Mouse (Mus musculus): ENCODE measurements at regions not wholly inside any gene's neighbourhood (a gene's known extent, or its start where the extent isn't known, plus 50 kb on each side); places are given as distances from the start of the nearest gene placed in this dataset.

- Histone ChIP-seq H3K4me3 (ENCODE audit: low read depth, low read length) (no peak overlapping the region), H3K27me3 (ENCODE audit: control insufficient read depth, insufficient read depth, low read depth, low read length) (no peaks in the 10 kb centered on the region), H3K27ac (ENCODE audit: low read length) (no peak overlapping the region), H3K4me1 (ENCODE audit: control insufficient read depth, insufficient read depth, low read length) (no peaks in the 10 kb centered on the region), H3K9ac (ENCODE audit: low read depth, low read length) (no peak overlapping the region), H3K9me3 (replicated peaks; ENCODE audit: control insufficient read depth, low read length, poor library complexity, severe bottlenecking) (no peaks in the 10 kb centered on the region), H3K4me2 (ENCODE audit: low read length) (no peak overlapping the region), H3K36me3 (ENCODE audit: control insufficient read depth, insufficient read depth, low read length) (no peaks in the 10 kb centered on the region)
- 96% methylated on average over 1 of the region's 1 CpGs for whole genome bisulfite sequencing
- no peak for ATAC-seq
Observed at GRCm38 (mm10) chr6:140261813-140262212, 162.0 kb upstream of the Plekha5 start.

DNA sequence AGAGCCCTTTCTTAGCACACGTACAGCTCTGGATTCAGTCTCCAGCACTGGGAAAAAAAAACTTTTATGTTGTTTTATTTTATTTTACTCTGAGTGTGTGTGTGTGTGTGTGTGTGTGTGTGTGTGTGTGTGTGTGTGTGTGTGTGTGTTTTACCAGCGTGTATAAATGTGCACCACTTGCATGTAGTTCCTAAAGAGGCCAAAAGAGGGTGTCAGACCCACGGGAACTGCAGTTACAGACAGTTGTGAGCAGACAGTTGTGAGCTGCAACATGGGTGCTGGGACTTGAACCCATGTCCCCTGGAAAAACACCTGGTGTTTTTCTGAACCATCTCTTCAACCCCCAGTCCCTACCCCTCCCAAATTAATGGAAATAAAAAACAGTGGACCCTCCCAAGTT, 165.1 kb upstream of the Plekha5 start:
- no peak for ATAC-seq
- Histone ChIP-seq H3K27me3 (ENCODE audit: control insufficient read depth, insufficient read depth, low read depth, low read length) (no peaks in the 10 kb centered on the region), H3K9ac (ENCODE audit: low read depth, low read length) (no peak overlapping the region), H3K4me3 (ENCODE audit: low read depth, low read length) (no peak overlapping the region), H3K9me3 (replicated peaks; ENCODE audit: control insufficient read depth, low read length, poor library complexity, severe bottlenecking) (no peaks in the 10 kb centered on the region), H3K4me2 (ENCODE audit: low read length) (no peak overlapping the region), H3K27ac (ENCODE audit: low read length) (no peak overlapping the region), H3K4me1 (ENCODE audit: control insufficient read depth, insufficient read depth, low read length) (no peaks in the 10 kb centered on the region), H3K36me3 (ENCODE audit: control insufficient read depth, insufficient read depth, low read length) (no peaks in the 10 kb centered on the region)
- WGBS, result 87% methylated on average over 3 of the region's 3 CpGs

- no peak for ATAC-seq
- 80% methylated on average over 5 of the region's 5 CpGs for WGBS
Observed at GRCm38 (mm10) chr6:140258101-140258500, 165.8 kb upstream of the Plekha5 start.

DNA sequence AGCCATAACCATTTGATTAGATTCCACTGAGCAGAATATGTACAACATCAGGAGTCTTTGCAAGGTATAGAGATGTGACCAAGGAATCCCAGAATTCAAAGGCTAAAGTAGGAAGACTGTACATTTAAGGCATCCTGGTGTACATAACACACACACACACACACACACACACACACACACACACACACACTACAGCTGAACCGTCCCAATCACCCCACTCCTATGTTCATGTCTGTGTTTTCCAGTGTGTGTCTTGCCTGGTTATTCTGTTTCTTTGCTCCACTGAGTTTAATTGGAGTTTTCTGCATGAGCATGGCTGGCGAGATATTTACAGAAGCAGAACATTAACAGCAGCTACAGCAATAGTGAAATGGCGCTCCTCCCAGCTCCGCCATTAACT, 172.3 kb upstream of the Plekha5 start:
- H3K9ac ChIP-seq (ENCODE audit: low read depth, low read length), result no peak overlapping the region
- 83% methylated on average over 4 of the region's 4 CpGs for WGBS
- no peak for ATAC-seq
- H3K4me1 ChIP-seq (ENCODE audit: control insufficient read depth, insufficient read depth, low read length), result no peaks in the 10 kb centered on the region
- no peak overlapping the region for H3K4me2 ChIP-seq (ENCODE audit: low read length)
- H3K27ac ChIP-seq (ENCODE audit: low read length), result no peak overlapping the region
- no peaks in the 10 kb centered on the region for H3K27me3 ChIP-seq (ENCODE audit: control insufficient read depth, insufficient read depth, low read depth, low read length)
- no peaks in the 10 kb centered on the region for H3K36me3 ChIP-seq (ENCODE audit: control insufficient read depth, insufficient read depth, low read length)
- H3K9me3 ChIP-seq (replicated peaks; ENCODE audit: control insufficient read depth, low read length, poor library complexity, severe bottlenecking), result no peaks in the 10 kb centered on the region
- H3K4me3 ChIP-seq (ENCODE audit: low read depth, low read length), result no peak overlapping the region

More at GRCm38 (mm10) chr6:140258101-140258500, 165.8 kb upstream of the Plekha5 start:
- Histone ChIP-seq H3K36me3 (ENCODE audit: control insufficient read depth, insufficient read depth, low read length) (no peaks in the 10 kb centered on the region), H3K4me2 (ENCODE audit: low read length) (no peak overlapping the region), H3K4me3 (ENCODE audit: low read depth, low read length) (no peak overlapping the region), H3K9ac (ENCODE audit: low read depth, low read length) (no peak overlapping the region), H3K9me3 (replicated peaks; ENCODE audit: control insufficient read depth, low read length, poor library complexity, severe bottlenecking) (no peaks in the 10 kb centered on the region), H3K4me1 (ENCODE audit: control insufficient read depth, insufficient read depth, low read length) (no peaks in the 10 kb centered on the region), H3K27ac (ENCODE audit: low read length) (no peak overlapping the region), H3K27me3 (ENCODE audit: control insufficient read depth, insufficient read depth, low read depth, low read length) (no peaks in the 10 kb centered on the region)

DNA sequence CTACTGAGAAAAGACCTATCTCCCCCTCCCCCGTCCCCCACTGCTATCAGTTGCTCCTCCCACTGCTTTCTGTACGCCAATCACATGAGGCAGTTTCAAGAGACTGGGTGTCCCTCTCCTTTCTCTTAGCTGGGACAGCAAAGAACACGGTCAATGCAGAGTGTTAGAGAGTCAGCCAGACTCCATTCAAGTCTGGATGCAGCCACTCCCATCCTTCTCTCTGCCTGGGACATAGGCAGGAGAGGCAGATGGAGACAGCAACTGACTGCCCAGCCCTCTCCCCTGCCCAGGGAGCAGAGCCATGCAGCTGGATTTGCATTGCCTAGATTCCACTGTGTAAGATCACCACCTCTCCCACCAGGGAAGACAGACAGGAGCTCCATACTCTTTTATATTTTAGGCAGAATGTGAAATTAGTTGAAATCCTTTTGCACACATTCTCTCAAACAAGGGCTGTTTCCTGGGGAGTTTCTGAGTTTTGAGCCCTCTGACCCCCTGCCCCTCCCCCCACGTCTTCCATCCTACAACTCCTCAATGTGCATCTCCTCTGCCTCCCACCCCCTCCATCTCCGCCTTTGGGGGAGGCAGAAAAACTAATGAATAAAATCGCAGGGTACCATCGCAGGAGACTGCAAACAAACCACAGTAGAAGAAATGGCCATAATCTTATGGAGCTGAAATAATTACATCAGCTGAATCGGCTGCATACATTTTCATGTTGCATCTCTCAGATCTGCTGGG, 180.3 kb upstream of the Plekha5 start:
- H3K4me3 ChIP-seq (ENCODE audit: low read depth, low read length), result no peak overlapping the region
- no peaks in the 10 kb centered on the region for H3K9me3 ChIP-seq (replicated peaks; ENCODE audit: control insufficient read depth, low read length, poor library complexity, severe bottlenecking)
- no peak overlapping the region for H3K27ac ChIP-seq (ENCODE audit: low read length)
- no peaks in the 10 kb centered on the region for H3K27me3 ChIP-seq (ENCODE audit: control insufficient read depth, insufficient read depth, low read depth, low read length)
- H3K4me2 ChIP-seq (ENCODE audit: low read length), result no peak overlapping the region
- H3K36me3 ChIP-seq (ENCODE audit: control insufficient read depth, insufficient read depth, low read length), result no peaks in the 10 kb centered on the region
- peaks cover 5% of the 10 kb centered on the region for H3K4me1 ChIP-seq (ENCODE audit: control insufficient read depth, insufficient read depth, low read length)
- peak; percentile 42; the same call in 1 of the 2 replicates for ATAC-seq
- no peak overlapping the region for H3K9ac ChIP-seq (ENCODE audit: low read depth, low read length)
- WGBS, result 18% methylated on average over 8 of the region's 8 CpGs

GRCm38 (mm10) chr6:140239356-140239755, 184.5 kb upstream of the Plekha5 start:
- Histone ChIP-seq H3K4me3 (ENCODE audit: low read depth, low read length) (no peak overlapping the region), H3K36me3 (ENCODE audit: control insufficient read depth, insufficient read depth, low read length) (no peaks in the 10 kb centered on the region), H3K9ac (ENCODE audit: low read depth, low read length) (no peak overlapping the region), H3K27ac (ENCODE audit: low read length) (no peak overlapping the region), H3K27me3 (ENCODE audit: control insufficient read depth, insufficient read depth, low read depth, low read length) (no peaks in the 10 kb centered on the region), H3K9me3 (replicated peaks; ENCODE audit: control insufficient read depth, low read length, poor library complexity, severe bottlenecking) (no peaks in the 10 kb centered on the region), H3K4me2 (ENCODE audit: low read length) (no peak overlapping the region), H3K4me1 (ENCODE audit: control insufficient read depth, insufficient read depth, low read length) (peaks cover 5% of the 10 kb centered on the region)
- ATAC-seq, result no peak
- 88% methylated on average over 8 of the region's 8 CpGs for WGBS

GRCm38 (mm10) chr6:140231537-140231936, 190.3 kb upstream of the Plcz1 start:
- H3K4me3 ChIP-seq (ENCODE audit: low read depth, low read length), result no peak overlapping the region
- no peak overlapping the region for H3K9ac ChIP-seq (ENCODE audit: low read depth, low read length)
- no peaks in the 10 kb centered on the region for H3K36me3 ChIP-seq (ENCODE audit: control insufficient read depth, insufficient read depth, low read length)
- no peaks in the 10 kb centered on the region for H3K9me3 ChIP-seq (replicated peaks; ENCODE audit: control insufficient read depth, low read length, poor library complexity, severe bottlenecking)
- peaks cover 10% of the 10 kb centered on the region; the same call in 1 of the 2 replicates for H3K4me1 ChIP-seq (ENCODE audit: control insufficient read depth, insufficient read depth, low read length)
- 91% methylated on average over 4 of the region's 4 CpGs for WGBS
- ATAC-seq, result no peak
- no peak overlapping the region for H3K4me2 ChIP-seq (ENCODE audit: low read length)
- H3K27ac ChIP-seq (ENCODE audit: low read length), result no peak overlapping the region
- H3K27me3 ChIP-seq (ENCODE audit: control insufficient read depth, insufficient read depth, low read depth, low read length), result no peaks in the 10 kb centered on the region

DNA sequence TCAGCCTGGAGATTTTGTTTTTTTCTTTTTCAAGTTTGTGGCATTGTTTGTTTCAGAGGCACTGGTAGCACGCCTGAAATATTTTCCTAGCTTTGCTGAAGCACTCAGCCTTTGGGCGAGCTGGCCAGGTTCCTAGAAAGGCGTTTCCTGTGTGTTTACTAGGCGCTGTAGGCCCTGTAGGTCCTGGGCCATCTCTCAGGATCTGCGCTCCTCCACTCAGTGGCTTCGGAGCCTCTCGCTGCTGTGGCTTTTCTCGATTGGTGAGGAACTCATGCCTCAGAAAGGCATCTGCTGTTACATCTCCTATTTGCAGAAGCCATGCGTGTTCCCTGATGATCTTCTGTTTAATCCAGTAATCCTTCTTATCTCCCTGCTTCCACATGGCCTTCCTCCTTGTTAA, 188.0 kb upstream of the Plcz1 start:
- Histone ChIP-seq H3K27me3 (ENCODE audit: control insufficient read depth, insufficient read depth, low read depth, low read length) (no peaks in the 10 kb centered on the region), H3K27ac (ENCODE audit: low read length) (peak overlapping the region; percentile 58), H3K4me1 (ENCODE audit: control insufficient read depth, insufficient read depth, low read length) (peaks cover 10% of the 10 kb centered on the region; the same call in 1 of the 2 replicates), H3K4me2 (ENCODE audit: low read length) (no peak overlapping the region), H3K9ac (ENCODE audit: low read depth, low read length) (no peak overlapping the region), H3K36me3 (ENCODE audit: control insufficient read depth, insufficient read depth, low read length) (no peaks in the 10 kb centered on the region), H3K4me3 (ENCODE audit: low read depth, low read length) (no peak overlapping the region), H3K9me3 (replicated peaks; ENCODE audit: control insufficient read depth, low read length, poor library complexity, severe bottlenecking) (no peaks in the 10 kb centered on the region)
- 61% methylated on average over 9 of the region's 9 CpGs for WGBS
- peak; percentile 76; the same call in 1 of the 2 replicates for ATAC-seq

DNA sequence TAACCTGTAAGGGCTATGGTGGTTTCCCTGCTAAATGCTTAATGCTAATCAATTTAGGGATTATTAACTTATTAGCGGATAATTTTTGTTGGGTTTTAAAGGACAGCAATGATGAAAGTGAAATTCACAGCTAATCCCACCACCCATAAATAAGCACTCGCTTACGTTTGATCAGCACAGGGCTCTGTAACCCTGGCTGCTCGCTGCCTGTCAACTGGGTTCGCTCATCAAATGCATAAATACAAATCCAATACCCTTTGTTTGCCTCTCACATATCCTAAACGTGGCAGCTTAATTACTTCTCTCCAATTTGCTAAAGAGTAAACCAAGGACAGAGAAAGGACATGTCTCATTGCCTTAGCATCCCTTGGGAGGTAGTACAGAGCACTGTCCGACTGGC, 187.5 kb upstream of the Plcz1 start:
- H3K36me3 ChIP-seq (ENCODE audit: control insufficient read depth, insufficient read depth, low read length), result no peaks in the 10 kb centered on the region
- peak; percentile 56; the same call in 1 of the 2 replicates for ATAC-seq
- H3K9me3 ChIP-seq (replicated peaks; ENCODE audit: control insufficient read depth, low read length, poor library complexity, severe bottlenecking), result no peaks in the 10 kb centered on the region
- 41% methylated on average over 7 of the region's 7 CpGs for WGBS
- no peak overlapping the region for H3K4me2 ChIP-seq (ENCODE audit: low read length)
- peaks cover 10% of the 10 kb centered on the region; the same call in 1 of the 2 replicates for H3K4me1 ChIP-seq (ENCODE audit: control insufficient read depth, insufficient read depth, low read length)
- no peaks in the 10 kb centered on the region for H3K27me3 ChIP-seq (ENCODE audit: control insufficient read depth, insufficient read depth, low read depth, low read length)
- H3K4me3 ChIP-seq (ENCODE audit: low read depth, low read length), result no peak overlapping the region
- H3K27ac ChIP-seq (ENCODE audit: low read length), result no peak overlapping the region; the same call in 1 of the 2 replicates
- H3K9ac ChIP-seq (ENCODE audit: low read depth, low read length), result no peak overlapping the region

All from midbrain, embryonic 16.5 days (tissue).